ENCODE assay signal across 9 mouse cellular contexts in the genomic region with DNA sequence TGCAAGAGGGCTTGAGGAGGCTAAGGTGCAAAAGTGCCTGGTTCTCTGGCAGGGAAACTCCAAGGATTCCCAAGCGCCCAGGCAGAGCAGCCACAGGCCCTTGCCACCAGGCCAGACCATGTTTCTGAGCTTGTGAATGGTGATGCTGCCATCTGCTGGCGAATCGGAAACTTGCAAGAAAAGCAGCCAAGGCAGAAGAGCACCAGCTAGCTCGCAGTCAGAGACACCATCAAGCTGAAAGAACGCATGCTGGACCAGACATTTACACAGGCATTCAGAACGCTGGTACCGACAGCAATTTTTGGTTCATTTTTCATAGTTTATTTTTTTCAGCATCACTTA. TPM values are rescaled to one million over a fixed set of nuclear protein-coding genes. Genes with fewer than 3 reads are reported as not detected.
A peak's percentile ranks its signal among the peaks of the same experiment; 100 is the strongest.
DNase-seq lines count a peak whose midpoint lies in the region; ATAC-seq and TF ChIP-seq lines count a peak whose summit lies in the region.
"Had no signal": no experiment of that assay in that cellular context is flagged by ENCODE, and none has a peak within 500 bp of the region (broad histone marks: within the 10 kb centered on the region; RNA-seq: fewer than 3 reads in every experiment).

No protein-coding gene starts in this region.

- WGBS in bone marrow, adult 2 months, result 26% methylated on average over 7 of the region's 7 CpGs
- 14% methylated on average over 7 of the region's 7 CpGs for WGBS in embryonic facial prominence, embryonic 15.5 days
- 19% methylated on average over 7 of the region's 7 CpGs for WGBS in heart, embryonic 10.5 days
- WGBS in liver, embryonic 14.5 days (ENCODE audit: insufficient replicate concordance), result 23% methylated on average over 7 of the region's 7 CpGs

- peak; percentile 65 for DNase-seq in CD4-positive helper T cell, adult 2 months (ENCODE audit: low read depth, low spot score)
- peak; percentile 89 for DNase-seq in heart, embryonic 10.5 days (ENCODE audit: low spot score)
- peak; percentile 84 for DNase-seq in kidney, postnatal 14 days
- DNase-seq in liver, embryonic 14.5 days (ENCODE audit: low read depth in 3 of 3, low spot score in 3 of 3), result peak; percentile 28 to 41 (median 38)
- peak; percentile 61 for DNase-seq in testis, postnatal 14 days (ENCODE audit: low spot score)

- peak; percentile 85 for TF ChIP-seq CTCF in bone marrow, adult 2 months (IDR thresholded peaks at IDR 0.05; ENCODE audit: control insufficient read depth, insufficient read depth, low read length)
- peak; percentile 92 for TF ChIP-seq CTCF in liver, embryonic 14.5 days (IDR thresholded peaks at IDR 0.05; ENCODE audit: low read depth)

- no peak overlapping the region for H3K9ac ChIP-seq in embryonic facial prominence, embryonic 15.5 days
- H3K9ac ChIP-seq in liver, embryonic 14.5 days (replicated peaks), result no peak overlapping the region

- peak; percentile 37; the same call in 1 of the 2 replicates for ATAC-seq in embryonic facial prominence, embryonic 15.5 days (ENCODE audit: insufficient number of reproducible peaks, low FRiP score, low TSS enrichment, low read depth)
- no peak for ATAC-seq in liver, embryonic 14.5 days (ENCODE audit: insufficient read depth)
- ATAC-seq in neutrophil, adult 5-6 weeks (ENCODE audit: extremely low read depth, insufficient number of reproducible peaks, low FRiP score, poor library complexity, severe bottlenecking), result peak; percentile 38; the same call in 1 of the 2 replicates

- H3K27ac ChIP-seq in bone marrow, adult 2 months (ENCODE audit: control insufficient read depth, insufficient read depth, low read depth, low read length, poor library complexity), result no peak overlapping the region
- H3K27ac ChIP-seq in embryonic facial prominence, embryonic 15.5 days (replicated peaks), result no peak overlapping the region
- H3K27ac ChIP-seq in heart, embryonic 10.5 days, result no peak overlapping the region
- H3K27ac ChIP-seq in liver, embryonic 14.5 days, result no peak overlapping the region

- H3K4me2 ChIP-seq in embryonic facial prominence, embryonic 15.5 days (replicated peaks), result no peak overlapping the region
- no peak overlapping the region for H3K4me2 ChIP-seq in liver, embryonic 14.5 days (ENCODE audit: low read depth)

- no peak for TF ChIP-seq POLR2A in bone marrow, adult 2 months (IDR thresholded peaks at IDR 0.05; ENCODE audit: borderline replicate concordance, control insufficient read depth, low read depth, low read length)

- no peak overlapping the region for H3K4me3 ChIP-seq in bone marrow, adult 2 months (replicated peaks; ENCODE audit: control insufficient read depth, low read depth, low read length)
- no peak overlapping the region for H3K4me3 ChIP-seq in embryonic facial prominence, embryonic 15.5 days (replicated peaks)
- no peak overlapping the region for H3K4me3 ChIP-seq in heart, embryonic 10.5 days
- H3K4me3 ChIP-seq in liver, embryonic 14.5 days (ENCODE audit: insufficient read depth in 1 of 2, low read depth in 2 of 2, low read length in 2 of 2), result no peak overlapping the region
- H3K4me3 ChIP-seq: erythroblast, embryonic 14.5 days had no signal

- H3K4me1 ChIP-seq in bone marrow, adult 2 months (ENCODE audit: control insufficient read depth, insufficient read depth, low read length), result no peaks in the 10 kb centered on the region
- no peaks in the 10 kb centered on the region for H3K4me1 ChIP-seq in embryonic facial prominence, embryonic 15.5 days
- no peaks in the 10 kb centered on the region for H3K4me1 ChIP-seq in heart, embryonic 10.5 days
- no peaks in the 10 kb centered on the region for H3K4me1 ChIP-seq in liver, embryonic 14.5 days (replicated peaks; ENCODE audit: control insufficient read depth in 2 of 2, insufficient read depth in 2 of 2, low read length in 1 of 2)

- peaks cover 24% of the 10 kb centered on the region for H3K36me3 ChIP-seq in embryonic facial prominence, embryonic 15.5 days
- H3K36me3 ChIP-seq in heart, embryonic 10.5 days, result peaks cover 22% of the 10 kb centered on the region
- no peaks in the 10 kb centered on the region for H3K36me3 ChIP-seq in liver, embryonic 14.5 days (replicated peaks; ENCODE audit: control insufficient read depth, insufficient read depth, low read depth)

- no peaks in the 10 kb centered on the region for H3K27me3 ChIP-seq in embryonic facial prominence, embryonic 15.5 days
- H3K27me3 ChIP-seq in heart, embryonic 10.5 days (ENCODE audit: insufficient read depth, poor library complexity, severe bottlenecking), result no peaks in the 10 kb centered on the region
- H3K27me3 ChIP-seq in liver, embryonic 14.5 days (ENCODE audit: control insufficient read depth, insufficient read depth, low read length), result no peaks in the 10 kb centered on the region

- no peaks in the 10 kb centered on the region for H3K9me3 ChIP-seq in embryonic facial prominence, embryonic 15.5 days (replicated peaks)
- no peaks in the 10 kb centered on the region for H3K9me3 ChIP-seq in heart, embryonic 10.5 days
- no peaks in the 10 kb centered on the region for H3K9me3 ChIP-seq in liver, embryonic 14.5 days (ENCODE audit: control insufficient read depth, low read length)

- no peak for TF ChIP-seq EP300 in liver, embryonic 14.5 days (IDR thresholded peaks at IDR 0.05; ENCODE audit: low read depth)

RNA-seq across cellular contexts. Expression of gene Zbtb49, which starts 22.8 kb away (rescaled TPM):
- polyA plus RNA-seq in bone marrow, adult 2 months (2011; ENCODE audit: insufficient read depth, insufficient read length, low replicate concordance, missing spikeins), result 1.7 and 3.5 TPM in 2 replicates
- polyA plus RNA-seq in embryonic facial prominence, embryonic 15.5 days (2015; fragmentation: Nextera tagmentation; extraction: Ambion mirVana), result 12.9 and 15.3 TPM in 2 replicates
- polyA plus RNA-seq in heart, embryonic 10.5 days (2016; fragmentation: Nextera tagmentation; extraction: Ambion mirVana), result 9.5 and 14.7 TPM in 2 replicates
- polyA plus RNA-seq in liver, embryonic 14.5 days (2012; rRNA removed), result 3.4 and 3.5 TPM in 2 replicates
- polyA plus RNA-seq in liver, embryonic 14.5 days (2014; fragmentation: Nextera tagmentation; extraction: Ambion mirVana), result 2.2 and 2.3 TPM in 2 replicates
- 23.5 and 25.6 TPM in 2 replicates for total RNA-seq in neutrophil, adult 5-6 weeks (2017)

RNA-seq across cellular contexts. Expression of gene Lyar, which starts 22.8 kb away (rescaled TPM):
- polyA plus RNA-seq in bone marrow, adult 2 months (2011; ENCODE audit: insufficient read depth, insufficient read length, low replicate concordance, missing spikeins), result 24.8 and 33.8 TPM in 2 replicates
- 81.4 and 86.1 TPM in 2 replicates for polyA plus RNA-seq in embryonic facial prominence, embryonic 15.5 days (2015; fragmentation: Nextera tagmentation; extraction: Ambion mirVana)
- polyA plus RNA-seq in heart, embryonic 10.5 days (2016; fragmentation: Nextera tagmentation; extraction: Ambion mirVana), result 71.0 and 111 TPM in 2 replicates
- polyA plus RNA-seq in liver, embryonic 14.5 days (2012; rRNA removed), result 19.1 and 44.6 TPM in 2 replicates
- 64.2 and 66.3 TPM in 2 replicates for polyA plus RNA-seq in liver, embryonic 14.5 days (2014; fragmentation: Nextera tagmentation; extraction: Ambion mirVana)
- total RNA-seq in neutrophil, adult 5-6 weeks (2017), result 28.1 and 38.6 TPM in 2 replicates

RNA-seq across cellular contexts. Expression of gene Nsg1, which starts 37.7 kb away (rescaled TPM):
- 1.8 and 6.8 TPM in 2 replicates for polyA plus RNA-seq in bone marrow, adult 2 months (2011; ENCODE audit: insufficient read depth, insufficient read length, low replicate concordance, missing spikeins)
- polyA plus RNA-seq in embryonic facial prominence, embryonic 15.5 days (2015; fragmentation: Nextera tagmentation; extraction: Ambion mirVana), result 116 and 124 TPM in 2 replicates
- polyA plus RNA-seq in heart, embryonic 10.5 days (2016; fragmentation: Nextera tagmentation; extraction: Ambion mirVana), result 17.4 and 32.6 TPM in 2 replicates
- 1.3 and 1.5 TPM in 2 replicates for polyA plus RNA-seq in liver, embryonic 14.5 days (2012; rRNA removed)
- 0.35 and 0.71 TPM in 2 replicates for polyA plus RNA-seq in liver, embryonic 14.5 days (2014; fragmentation: Nextera tagmentation; extraction: Ambion mirVana)
- 0.12 and 0.25 TPM in 2 replicates for total RNA-seq in neutrophil, adult 5-6 weeks (2017)
- polyA plus RNA-seq: erythroblast, embryonic 14.5 days had no signal

Comparison
In these comparisons a context has a peak if more than half of its experiments do, and no peak if none do; other contexts are left out.
1. DNase-seq: peak in every context shown above with its lines; median percentile 89 in heart, embryonic 10.5 days; 84 in kidney, postnatal 14 days; 65 in CD4-positive helper T cell, adult 2 months; 61 in testis, postnatal 14 days; 38 in liver, embryonic 14.5 days.